Comparison of ENCODE assay signal across 8 mouse cellular contexts in the genomic region with DNA sequence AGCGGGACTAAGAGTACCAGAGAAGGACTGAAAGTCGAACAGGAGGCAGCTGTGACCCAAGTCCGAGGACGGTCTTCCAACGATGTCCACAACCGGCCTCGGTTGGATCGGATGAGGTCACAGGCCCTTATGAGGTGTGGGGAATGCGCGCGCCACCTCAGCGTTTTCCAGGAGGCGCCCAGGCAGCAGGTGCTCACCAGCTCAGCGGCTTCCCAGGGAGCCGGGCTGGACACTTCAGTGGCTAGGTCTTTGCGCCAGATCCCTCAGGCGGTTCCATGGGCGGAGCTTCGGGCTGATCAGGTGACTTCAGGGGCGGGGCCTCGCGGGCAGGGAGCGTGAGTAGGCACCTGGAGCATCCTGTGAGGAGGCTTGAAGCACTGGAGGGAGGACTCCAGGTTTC. TPM values are rescaled to one million over a fixed set of nuclear protein-coding genes. Genes with fewer than 3 reads are reported as not detected.
DNase-seq lines count a peak whose midpoint lies in the region; ATAC-seq lines count a peak whose summit lies in the region.

Gene Gm11639 (plus strand): TSS at position 160 of the 400 bp plus-strand sequence.

- no peaks in the 10 kb centered on the region for H3K36me3 ChIP-seq in kidney, embryonic 16.5 days (ENCODE audit: insufficient read depth, low read length)
- H3K36me3 ChIP-seq in midbrain, embryonic 14.5 days (ENCODE audit: control insufficient read depth, insufficient read depth, low read length): no peaks in the 10 kb centered on the region

- H3K9ac ChIP-seq in kidney, embryonic 16.5 days (replicated peaks; ENCODE audit: low read length): no peak within 1 kb of the TSS; the same call in 1 of the 2 replicates
- no peak within 1 kb of the TSS for H3K9ac ChIP-seq in midbrain, embryonic 14.5 days (replicated peaks; ENCODE audit: low read length)

- 21% methylated on average over 23 of the region's 23 CpGs for WGBS in kidney, embryonic 16.5 days
- 28% methylated on average over 23 of the region's 23 CpGs for WGBS in midbrain, embryonic 14.5 days

- no peak for DNase-seq in kidney, adult 9 months
- DNase-seq in kidney, postnatal 36 days: peak; percentile 7 to 40
- DNase-seq in midbrain, embryonic 14.5 days: no peak
- DNase-seq in B cell, adult 2 months: no peak
- no peak for DNase-seq in right cerebral cortex, adult 2 months (ENCODE audit: low spot score in 2 of 2)
- DNase-seq in frontal cortex, adult 2 months (ENCODE audit: extremely low spot score in 1 of 2, low spot score in 1 of 2): no peak

- no peaks in the 10 kb centered on the region for H3K27me3 ChIP-seq in kidney, embryonic 16.5 days (ENCODE audit: insufficient read depth, low read length)
- H3K27me3 ChIP-seq in midbrain, embryonic 14.5 days (ENCODE audit: control insufficient read depth, insufficient read depth, low read length): no peaks in the 10 kb centered on the region

- no peaks in the 10 kb centered on the region for H3K4me1 ChIP-seq in kidney, embryonic 16.5 days (ENCODE audit: insufficient read depth, low read length)
- no peaks in the 10 kb centered on the region for H3K4me1 ChIP-seq in midbrain, embryonic 14.5 days (ENCODE audit: control insufficient read depth, insufficient read depth, low read length)

- H3K27ac ChIP-seq in kidney, embryonic 16.5 days (ENCODE audit: low read length): no peak within 1 kb of the TSS
- H3K27ac ChIP-seq in midbrain, embryonic 14.5 days (replicated peaks; ENCODE audit: low read depth, low read length): no peak within 1 kb of the TSS

- peak; percentile 67; the same call in 1 of the 2 replicates for ATAC-seq in kidney, embryonic 16.5 days (ENCODE audit: low FRiP score, low TSS enrichment)
- 0 out of 2 replicates have a peak, but pooled peaks have one; percentile 34 for ATAC-seq in erythroid progenitor cell, adult 5-6 weeks (replicated peaks; ENCODE audit: low FRiP score, poor library complexity, severe bottlenecking)
- ATAC-seq in midbrain, embryonic 14.5 days (ENCODE audit: low FRiP score, low TSS enrichment): no peak

- H3K9me3 ChIP-seq in kidney, embryonic 16.5 days (ENCODE audit: low read length): no peaks in the 10 kb centered on the region
- H3K9me3 ChIP-seq in midbrain, embryonic 14.5 days (ENCODE audit: control insufficient read depth, low read length): no peaks in the 10 kb centered on the region

- peak within 1 kb of the TSS; percentile 37 for H3K4me2 ChIP-seq in kidney, embryonic 16.5 days (replicated peaks; ENCODE audit: low read depth, low read length)
- H3K4me2 ChIP-seq in midbrain, embryonic 14.5 days (ENCODE audit: low read length): peak within 1 kb of the TSS; percentile 21; the same call in 1 of the 2 replicates

- 0 out of 2 replicates have a peak within 1 kb of the TSS, but pooled peaks have one; percentile 14 for H3K4me3 ChIP-seq in kidney, embryonic 16.5 days (ENCODE audit: low read length)
- 0 out of 2 replicates have a peak within 1 kb of the TSS, but pooled peaks have one; percentile 10 for H3K4me3 ChIP-seq in midbrain, embryonic 14.5 days (replicated peaks; ENCODE audit: low read depth, low read length)

RNA-seq across cellular contexts. Expression of gene Gm11639, which starts in this region (rescaled TPM):
- 0.18 TPM in 1 of 2 replicates, not detected in the other for polyA plus RNA-seq in kidney, embryonic 16.5 days (2015; fragmentation: Nextera tagmentation; extraction: Ambion mirVana)
- total RNA-seq in erythroid progenitor cell, adult 5-6 weeks (2015; ENCODE audit: low replicate concordance): not detected in 2 replicates
- not detected in 2 replicates for total RNA-seq in erythroid progenitor cell, adult 5-6 weeks (2017; ENCODE audit: low replicate concordance)
- polyA plus RNA-seq in midbrain, embryonic 14.5 days (2014; fragmentation: Nextera tagmentation; extraction: Ambion mirVana): 0.01 TPM in 1 of 2 replicates, not detected in the other
- 0.17 and 0.20 TPM in 2 replicates for polyA plus RNA-seq in frontal cortex, adult 2 months (2012; rRNA removed)

Comparison
In these comparisons a context has a peak if more than half of its experiments do, and no peak if none do; other contexts are left out.
1. DNase-seq: peak in kidney, postnatal 36 days (2 of 2); none in kidney, adult 9 months (single experiment), midbrain, embryonic 14.5 days (single experiment), B cell, adult 2 months (0 of 2), right cerebral cortex, adult 2 months (0 of 2) and frontal cortex, adult 2 months (0 of 2).
2. Peak in ATAC-seq, H3K4me3 ChIP-seq and H3K4me2 ChIP-seq in kidney, embryonic 16.5 days; RNA of the gene not detected or under 1 TPM.
3. Peak in ATAC-seq in erythroid progenitor cell, adult 5-6 weeks; RNA of the gene not detected or under 1 TPM.